Mouse (Mus musculus) liver, embryonic 11.5 days (tissue): ENCODE results near the gene Snrnp35. TPM values are rescaled to one million over a fixed set of nuclear protein-coding genes. Genes with fewer than 3 reads are reported as not detected.

ENCODE experiments used
- ATAC-seq: fragments of 200-750 bp; cut with Nextera tagmentation; replicated peaks from 2 replicates; pipeline ENCODE4 v1.8.0; 2017; ENCODE audit warnings: moderate number of reproducible peaks, mild to moderate bottlenecking, moderate TSS enrichment, moderate library complexity; ENCODE audit not compliant: low FRiP score
- DNase-seq: peaks from one replicate; pipeline ENCODE4 v3.0.0-alpha.2; 2017; ENCODE audit warnings: low spot score
- H3K27ac ChIP-seq: fragments of 300-500 bp; sonication (generic); 2 replicates; pipeline ENCODE4 v1.5.1; 2014; ENCODE audit warnings: mild to moderate bottlenecking, low read depth, low read length, control low read depth
- H3K27me3 ChIP-seq: fragments of 300-500 bp; sonication (generic); replicated peaks from 2 replicates; pipeline ENCODE4 v1.6.1; 2014; ENCODE audit warnings: low read length, mixed read lengths; ENCODE audit not compliant: control insufficient read depth, insufficient read depth
- H3K36me3 ChIP-seq: fragments of 300-500 bp; sonication (generic); 2 replicates; pipeline ENCODE4 v1.6.1; 2014; ENCODE audit warnings: mild to moderate bottlenecking, low read length, moderate library complexity, mixed read lengths; ENCODE audit not compliant: control insufficient read depth, insufficient read depth
- H3K4me1 ChIP-seq: fragments of 300-500 bp; sonication (generic); replicated peaks from 2 replicates; pipeline ENCODE4 v1.6.1; 2014; ENCODE audit warnings: low read length, mixed read lengths; ENCODE audit not compliant: control insufficient read depth, insufficient read depth
- H3K4me2 ChIP-seq: fragments of 300-500 bp; sonication (generic); 2 replicates; pipeline ENCODE4 v1.6.1; 2014; ENCODE audit warnings: mild to moderate bottlenecking, control low read depth, moderate library complexity
- H3K4me3 ChIP-seq: fragments of 300-500 bp; sonication (generic); 2 replicates; pipeline ENCODE4 v1.5.1; 2014; ENCODE audit warnings: low read depth, low read length, control low read depth
- H3K9ac ChIP-seq: fragments of 300-500 bp; sonication (generic); 2 replicates; pipeline ENCODE4 v1.6.1; 2014; ENCODE audit warnings: low read depth, low read length, control low read depth
- H3K9me3 ChIP-seq: fragments of 300-500 bp; sonication (generic); 2 replicates; pipeline ENCODE4 v1.6.1; 2016; ENCODE audit warnings: low read length, inconsistent platforms, mixed read lengths; ENCODE audit not compliant: control insufficient read depth
- WGBS: fragments of 180-500 bp; shearing (Covaris S2); extraction: QIAGEN DNeasy Blood & Tissue Kit; methylation state at CpG from one replicate; pipeline ENCODE4 v1.1.7; 2014; 5-methylcytosine and 5-hydroxymethylcytosine counted together
- polyA plus RNA-seq: library from polyadenylated mRNA; unstranded; fragments of >200 nt; fragmentation: Nextera tagmentation; extraction: Ambion mirVana; gene quantifications from 2 replicates; pipeline ENCODE4 v1.2.1, GENCODE M21; 2014

Gene Snrnp35
- 13.6 and 14.0 TPM in 2 replicates for polyA plus RNA-seq

- under 1% methylated on average over 48 of the region's 48 CpGs for WGBS
- peak within 1 kb of the TSS; percentile 99 for H3K27ac ChIP-seq
These were observed at the start of gene Snrnp35 for GRCm38 (mm10) chr5:124482966-124483654. Gene Snrnp35, plus strand, starts transcription at chr5:124483134.

GRCm38 (mm10) chr5:124438229-124438628 lies 44.7 kb upstream of the Snrnp35 start:
- Histone ChIP-seq H3K9me3 (no peaks in the 10 kb centered on the region), H3K4me2 (peak overlapping the region; percentile 88), H3K27me3 (no peaks in the 10 kb centered on the region), H3K27ac (peak overlapping the region; percentile 49; the same call in 1 of the 2 replicates), H3K4me1 (peaks cover 11% of the 10 kb centered on the region; the same call in 1 of the 2 replicates), H3K4me3 (0 out of 2 replicates have a peak overlapping the region, but pooled peaks have one; percentile 90), H3K36me3 (no peaks in the 10 kb centered on the region; the same call in 1 of the 2 replicates), H3K9ac (peak overlapping the region; percentile 44)
- DNase-seq = peak; percentile 31
- 81% methylated on average over 5 of the region's 5 CpGs for WGBS
- ATAC-seq = no peak

More at GRCm38 (mm10) chr5:124482966-124483654, at the start of gene Snrnp35:
- peak; percentile 85 for ATAC-seq
- H3K4me3 ChIP-seq = peak within 1 kb of the TSS; percentile 67
- H3K9me3 ChIP-seq = no peaks in the 10 kb centered on the region
- no peaks in the 10 kb centered on the region for H3K36me3 ChIP-seq
- H3K9ac ChIP-seq = peak within 1 kb of the TSS; percentile 86
- peak within 1 kb of the TSS; percentile 93 for H3K4me2 ChIP-seq
- DNase-seq = peak; percentile 95
- no peaks in the 10 kb centered on the region for H3K27me3 ChIP-seq
- H3K4me1 ChIP-seq = peaks cover 11% of the 10 kb centered on the region

GRCm38 (mm10) chr5:124438746-124439145 lies 44.2 kb upstream of the Snrnp35 start:
- Histone ChIP-seq H3K4me3 (peak overlapping the region; percentile 90), H3K9me3 (no peaks in the 10 kb centered on the region), H3K36me3 (peaks cover 2% of the 10 kb centered on the region; the same call in 1 of the 2 replicates), H3K4me1 (peaks cover 11% of the 10 kb centered on the region; the same call in 1 of the 2 replicates), H3K4me2 (peak overlapping the region; percentile 88), H3K9ac (peak overlapping the region; percentile 47), H3K27ac (peak overlapping the region; percentile 49; the same call in 1 of the 2 replicates), H3K27me3 (no peaks in the 10 kb centered on the region)
- DNase-seq (peak; percentile 23), ATAC-seq (no peak)
- WGBS = 57% methylated on average over 5 of the region's 5 CpGs

- Histone ChIP-seq H3K36me3 (peaks cover 2% of the 10 kb centered on the region; the same call in 1 of the 2 replicates), H3K4me1 (peaks cover 12% of the 10 kb centered on the region), H3K9ac (peak within 1 kb of the TSS; percentile 95), H3K4me3 (peak within 1 kb of the TSS; percentile 90), H3K27ac (peak within 1 kb of the TSS; percentile 95), H3K4me2 (peak within 1 kb of the TSS; percentile 88), H3K27me3 (no peaks in the 10 kb centered on the region), H3K9me3 (no peaks in the 10 kb centered on the region)
- ATAC-seq (peak; percentile 96), DNase-seq (peak; percentile 93)
- under 1% methylated on average over 34 of the region's 34 CpGs for WGBS
These were observed 43.4 kb upstream of the Snrnp35 start, which contains the start of gene Kmt5a for GRCm38 (mm10) chr5:124439447-124440093. Gene Kmt5a, plus strand, starts transcription at chr5:124439930.

GRCm38 (mm10) chr5:124440094-124440701 lies 42.7 kb upstream of the Snrnp35 start:
- peaks cover 2% of the 10 kb centered on the region; the same call in 1 of the 2 replicates for H3K36me3 ChIP-seq
- H3K9me3 ChIP-seq = no peaks in the 10 kb centered on the region
- H3K27me3 ChIP-seq = no peaks in the 10 kb centered on the region
- peak overlapping the region; percentile 88 for H3K4me2 ChIP-seq
- ATAC-seq = peak; percentile 35
- peak overlapping the region; percentile 95 for H3K9ac ChIP-seq
- H3K4me1 ChIP-seq = peaks cover 15% of the 10 kb centered on the region
- DNase-seq = no peak
- H3K27ac ChIP-seq = peak overlapping the region; percentile 95
- peak overlapping the region; percentile 90 for H3K4me3 ChIP-seq
- under 1% methylated on average over 30 of the region's 30 CpGs for WGBS

GRCm38 (mm10) chr5:124442628-124443027 lies 40.3 kb upstream of the Snrnp35 start:
- ATAC-seq (no peak), DNase-seq (no peak)
- H3K36me3 ChIP-seq = peaks cover 8% of the 10 kb centered on the region
- peak overlapping the region; percentile 42 for H3K4me2 ChIP-seq
- H3K4me1 ChIP-seq = peaks cover 24% of the 10 kb centered on the region
- no peaks in the 10 kb centered on the region for H3K27me3 ChIP-seq
- H3K9ac ChIP-seq = no peak overlapping the region
- WGBS = 52% methylated on average over 2 of the region's 2 CpGs
- H3K27ac ChIP-seq = peak overlapping the region; percentile 46; the same call in 1 of the 2 replicates
- H3K4me3 ChIP-seq = no peak overlapping the region
- H3K9me3 ChIP-seq = no peaks in the 10 kb centered on the region

- peak overlapping the region; percentile 94 for H3K9ac ChIP-seq
- peak overlapping the region; percentile 96; the same call in 1 of the 2 replicates for H3K4me3 ChIP-seq
- no peak for ATAC-seq
- WGBS = 62% methylated on average over 3 of the region's 3 CpGs
- H3K27ac ChIP-seq = peak overlapping the region; percentile 97
- H3K27me3 ChIP-seq = no peaks in the 10 kb centered on the region
- H3K36me3 ChIP-seq = peaks cover 21% of the 10 kb centered on the region
- H3K4me2 ChIP-seq = peak overlapping the region; percentile 83
- H3K9me3 ChIP-seq = no peaks in the 10 kb centered on the region
- no peak for DNase-seq
- H3K4me1 ChIP-seq = peaks cover 32% of the 10 kb centered on the region
These were observed 38.7 kb upstream of the Snrnp35 start for GRCm38 (mm10) chr5:124444208-124444607.
